Mouse (Mus musculus) small intestine, adult 2 months (tissue): Measurements from ENCODE around the gene Siah1b. TPM values are rescaled to one million over a fixed set of nuclear protein-coding genes. Genes with fewer than 3 reads are reported as not detected.
A peak's percentile ranks its signal among the peaks of the same experiment; 100 is the strongest.

Experiments
- H3K27ac ChIP-seq: fragments of 200-500 bp; 2 replicates; pipeline ENCODE4 v1.5.1; 2012; ENCODE audit warnings: low read depth, low read length, control low read depth, inconsistent platforms; ENCODE audit not compliant: insufficient read depth
- H3K27me3 ChIP-seq: fragments of 200-500 bp; 2 replicates; pipeline ENCODE4 v1.6.1; 2012; ENCODE audit warnings: mild to moderate bottlenecking, moderate library complexity, low read length, inconsistent platforms; ENCODE audit not compliant: control insufficient read depth, insufficient read depth
- H3K36me3 ChIP-seq: fragments of 200-500 bp; 2 replicates; pipeline ENCODE4 v1.6.1; 2012; ENCODE audit warnings: mild to moderate bottlenecking, low read length, control low read depth, inconsistent platforms; ENCODE audit not compliant: control insufficient read depth, insufficient read depth
- H3K4me1 ChIP-seq: fragments of 200-500 bp; 2 replicates; pipeline ENCODE4 v1.6.1; 2012; ENCODE audit warnings: low read length, inconsistent platforms, mixed read lengths; ENCODE audit not compliant: control insufficient read depth, insufficient read depth, insufficient read length
- H3K4me3 ChIP-seq: fragments of 200-500 bp; 2 replicates; pipeline ENCODE4 v1.5.1; 2012; ENCODE audit warnings: low read depth, mild to moderate bottlenecking, control low read depth, inconsistent platforms, low read length, moderate library complexity
- CTCF ChIP-seq: fragments of 200-500 bp; IDR thresholded peaks from 2 replicates; pipeline ENCODE4 v1.5.1; 2012; ENCODE audit warnings: low read depth, mild to moderate bottlenecking, control low read depth, inconsistent platforms, low read length, moderate library complexity, mixed read lengths; ENCODE audit not compliant: insufficient replicate concordance, insufficient read length; ENCODE audit errors: extremely low read depth
- POLR2A ChIP-seq: fragments of 200-500 bp; IDR thresholded peaks from 2 replicates; pipeline ENCODE4 v1.6.1; 2012; ENCODE audit warnings: low read depth, mild to moderate bottlenecking, control low read depth, inconsistent platforms, low read length, moderate library complexity
- WGBS: fragments of 180-500 bp; shearing (Covaris S2); methylation state at CpG from one replicate; pipeline ENCODE4 v1.1.7; 2018; 5-methylcytosine and 5-hydroxymethylcytosine counted together
- polyA plus RNA-seq: library from polyadenylated mRNA; depleted of rRNA; stranded (reverse); fragments of >200 nt; gene quantifications from 2 replicates; pipeline ENCODE4 v1.2.3, GENCODE M21; 2012; rRNA removed

The Siah1b gene
- 3.5 and 4.2 TPM in 2 replicates for polyA plus RNA-seq

DNA sequence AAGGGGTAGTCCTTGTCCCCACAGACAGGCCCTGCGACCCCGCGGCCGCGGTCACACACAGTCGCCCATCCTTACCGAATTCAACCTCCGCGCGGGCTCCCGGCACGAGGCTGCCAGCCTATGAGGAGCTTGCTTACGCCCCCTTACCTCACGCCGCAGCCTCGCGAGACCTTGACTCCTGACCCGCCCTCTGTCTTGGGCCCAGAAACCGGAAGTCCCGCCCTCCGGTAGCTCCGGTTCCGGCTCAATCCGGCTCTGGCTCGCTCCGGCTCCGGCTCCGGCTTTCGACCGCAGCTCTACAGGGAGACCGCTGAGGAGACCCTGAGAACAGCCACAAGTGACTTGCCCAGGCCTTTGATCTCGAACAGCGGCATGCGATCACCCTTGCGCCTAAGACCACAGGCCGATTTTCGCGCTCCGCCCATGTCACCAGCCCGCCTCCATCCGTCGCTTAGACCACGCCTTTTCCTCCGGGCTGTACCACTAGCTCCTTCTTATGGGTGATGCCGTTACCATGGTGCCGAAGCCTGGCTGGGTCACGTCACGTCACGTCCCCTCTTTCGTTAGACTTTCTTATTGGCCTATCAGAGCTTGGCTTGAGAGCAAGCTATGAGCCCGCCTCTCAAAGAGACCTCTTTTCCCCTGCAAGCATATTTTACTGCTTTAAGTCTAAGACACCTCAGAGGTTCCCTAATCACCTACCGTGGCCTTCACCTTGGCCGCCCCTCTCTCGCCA, at the start of gene Siah1b:
Gene Siah1b, minus strand, starts transcription at position 454 of the 736 bp plus-strand sequence.
- no peaks in the 10 kb centered on the region for H3K4me1 ChIP-seq
- TF ChIP-seq POLR2A = no peak
- no peak for TF ChIP-seq CTCF
- WGBS = 20% methylated on average over 51 of the region's 54 CpGs
- H3K4me3 ChIP-seq = peak within 1 kb of the TSS; percentile 99
- peak within 1 kb of the TSS; percentile 98 for H3K27ac ChIP-seq
- 0 out of 2 replicates have a peak, but pooled peaks cover 4% of the 10 kb centered on the region for H3K36me3 ChIP-seq
- H3K27me3 ChIP-seq = no peaks in the 10 kb centered on the region

DNA sequence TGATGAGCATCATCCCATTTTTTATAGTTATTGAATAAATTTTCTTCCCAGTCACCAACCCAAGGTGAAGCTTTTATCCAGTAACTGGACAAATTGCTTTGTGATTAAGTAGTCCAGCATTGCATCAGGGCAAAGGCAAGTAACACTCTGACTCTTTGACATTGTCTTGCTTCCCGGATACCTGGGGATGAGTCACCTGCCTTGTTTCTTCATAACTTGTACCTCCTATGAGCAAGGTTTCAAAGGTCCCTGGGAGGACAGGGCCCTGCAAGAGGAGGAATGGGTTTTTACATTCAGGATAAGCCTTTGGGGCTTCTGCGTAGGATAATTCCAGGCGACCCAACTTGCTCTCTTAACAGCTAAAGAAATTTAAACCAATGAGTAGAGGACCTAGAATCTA, 47.6 kb upstream of the Siah1b start:
- Histone ChIP-seq H3K4me1 (no peaks in the 10 kb centered on the region), H3K27me3 (no peaks in the 10 kb centered on the region), H3K27ac (no peak overlapping the region), H3K4me3 (no peak overlapping the region), H3K36me3 (no peaks in the 10 kb centered on the region)
- WGBS = 79% methylated on average over 3 of the region's 3 CpGs
- TF ChIP-seq CTCF = no peak
- no peak for TF ChIP-seq POLR2A

- H3K27ac ChIP-seq = peak overlapping the region; percentile 85
- no peak overlapping the region for H3K4me3 ChIP-seq
- 45% methylated on average over 6 of the region's 6 CpGs for WGBS
- H3K4me1 ChIP-seq = peaks cover 4% of the 10 kb centered on the region; the same call in 1 of the 2 replicates
- no peaks in the 10 kb centered on the region for H3K27me3 ChIP-seq
- TF ChIP-seq POLR2A = no peak
- no peak for TF ChIP-seq CTCF
- no peaks in the 10 kb centered on the region for H3K36me3 ChIP-seq
Measured at GRCm38 (mm10) chrX:164113744-164114143, 37.5 kb upstream of the Siah1b start.

- TF ChIP-seq POLR2A (no peak), CTCF (no peak)
- 49% methylated on average over 3 of the region's 3 CpGs for WGBS
- Histone ChIP-seq H3K4me3 (no peak overlapping the region), H3K27ac (no peak overlapping the region), H3K4me1 (peaks cover 4% of the 10 kb centered on the region; the same call in 1 of the 2 replicates), H3K27me3 (no peaks in the 10 kb centered on the region), H3K36me3 (no peaks in the 10 kb centered on the region)
Measured at GRCm38 (mm10) chrX:164111146-164111545, 34.9 kb upstream of the Siah1b start.

DNA sequence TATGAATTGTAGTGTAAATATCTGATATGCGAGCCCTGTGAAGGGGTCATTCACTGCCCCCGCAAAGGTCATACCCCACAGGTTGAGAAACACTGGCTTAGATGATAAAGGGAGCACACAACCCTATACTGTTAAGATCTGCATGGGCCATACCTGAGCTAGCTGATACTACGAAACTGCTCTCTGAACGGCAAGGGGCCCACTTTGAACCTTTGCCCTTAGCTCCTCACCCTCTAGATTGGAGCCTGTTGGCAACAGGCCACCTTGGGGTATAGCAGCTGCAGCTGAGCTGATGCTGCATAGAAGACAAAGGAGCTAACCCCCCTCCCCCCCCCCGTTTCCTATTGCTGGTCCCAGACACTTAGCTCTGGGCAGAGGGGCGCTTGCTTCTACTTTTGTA, 26.4 kb upstream of the Siah1b start:
- no peaks in the 10 kb centered on the region for H3K36me3 ChIP-seq
- no peaks in the 10 kb centered on the region for H3K27me3 ChIP-seq
- no peak for TF ChIP-seq POLR2A
- no peak overlapping the region for H3K27ac ChIP-seq
- peaks cover 5% of the 10 kb centered on the region; the same call in 1 of the 2 replicates for H3K4me1 ChIP-seq
- no peak overlapping the region for H3K4me3 ChIP-seq
- 29% methylated on average over 6 of the region's 6 CpGs for WGBS

- peak overlapping the region; percentile 22; the same call in 1 of the 2 replicates for H3K27ac ChIP-seq
- no peaks in the 10 kb centered on the region for H3K27me3 ChIP-seq
- H3K4me1 ChIP-seq = peaks cover 5% of the 10 kb centered on the region; the same call in 1 of the 2 replicates
- 59% methylated on average over 7 of the region's 7 CpGs for WGBS
- H3K36me3 ChIP-seq = no peaks in the 10 kb centered on the region
- no peak overlapping the region for H3K4me3 ChIP-seq
- no peak for TF ChIP-seq POLR2A
- TF ChIP-seq CTCF = no peak
Measured at GRCm38 (mm10) chrX:164102198-164102597, 25.9 kb upstream of the Siah1b start.

- Histone ChIP-seq H3K36me3 (no peaks in the 10 kb centered on the region), H3K27me3 (no peaks in the 10 kb centered on the region), H3K27ac (no peak overlapping the region), H3K4me1 (peaks cover 5% of the 10 kb centered on the region; the same call in 1 of the 2 replicates), H3K4me3 (no peak overlapping the region)
- TF ChIP-seq POLR2A (no peak), CTCF (no peak)
Measured at GRCm38 (mm10) chrX:164101483-164101882, 25.2 kb upstream of the Siah1b start.

- WGBS = 89% methylated on average over 2 of the region's 2 CpGs
- H3K4me3 ChIP-seq = no peak overlapping the region
- TF ChIP-seq CTCF (no peak), POLR2A (no peak)
- H3K27me3 ChIP-seq = no peaks in the 10 kb centered on the region
- H3K36me3 ChIP-seq = no peaks in the 10 kb centered on the region
- H3K27ac ChIP-seq = no peak overlapping the region
- H3K4me1 ChIP-seq = no peaks in the 10 kb centered on the region
Measured at GRCm38 (mm10) chrX:164095838-164096237, 19.5 kb upstream of the Siah1b start.
